Mouse (Mus musculus) embryonic fibroblast, embryonic 13.5 days (primary cell): ENCODE measurements around the gene Gm20388.

ENCODE experiments used
- CTCF ChIP-seq: IDR thresholded peaks from 2 replicates; pipeline ENCODE4 v1.5.1; 2011; ENCODE audit warnings: mild to moderate bottlenecking, control low read depth, low read length, moderate library complexity, borderline replicate concordance; ENCODE audit not compliant: insufficient read depth
- POLR2A ChIP-seq: IDR thresholded peaks from 2 replicates; pipeline ENCODE4 v1.6.1; 2011; ENCODE audit warnings: low read depth, mild to moderate bottlenecking, control low read depth, low read length, moderate library complexity

DNA sequence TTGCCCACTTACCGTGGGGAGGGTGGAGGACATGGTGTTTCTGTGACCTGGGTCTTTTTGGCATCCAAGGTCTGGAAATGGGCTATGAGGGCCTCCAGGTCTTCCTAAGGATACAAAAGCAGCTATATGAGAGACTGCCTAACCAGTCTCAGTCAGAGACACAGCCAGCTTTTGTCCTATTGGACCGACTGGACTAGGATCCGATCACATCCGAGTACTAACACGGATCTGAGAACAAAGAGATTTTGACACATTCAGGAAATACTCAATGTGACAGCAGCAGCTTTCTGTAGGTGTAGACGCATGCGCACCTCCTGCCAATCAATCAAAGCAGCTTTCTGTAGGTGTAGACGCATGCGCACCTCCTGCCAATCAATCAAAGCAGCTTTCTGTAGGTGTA, 1911.1 kb downstream of the Gm20388 start:
- TF ChIP-seq CTCF (no peak), POLR2A (no peak)
